Mouse (Mus musculus) thymus, postnatal 25 days (tissue): Measurements from ENCODE around the gene Sptan1.
A peak's percentile ranks its signal among the peaks of the same experiment; 100 is the strongest.

Source experiments
- DNase-seq: peaks from one replicate; pipeline ENCODE4 v3.0.0; 2022

Gene Sptan1

GRCm38 (mm10) chr2:30062249-30063093 is 97.1 kb downstream of the Sptan1 start:
- DNase-seq: peak; percentile 57

DNA sequence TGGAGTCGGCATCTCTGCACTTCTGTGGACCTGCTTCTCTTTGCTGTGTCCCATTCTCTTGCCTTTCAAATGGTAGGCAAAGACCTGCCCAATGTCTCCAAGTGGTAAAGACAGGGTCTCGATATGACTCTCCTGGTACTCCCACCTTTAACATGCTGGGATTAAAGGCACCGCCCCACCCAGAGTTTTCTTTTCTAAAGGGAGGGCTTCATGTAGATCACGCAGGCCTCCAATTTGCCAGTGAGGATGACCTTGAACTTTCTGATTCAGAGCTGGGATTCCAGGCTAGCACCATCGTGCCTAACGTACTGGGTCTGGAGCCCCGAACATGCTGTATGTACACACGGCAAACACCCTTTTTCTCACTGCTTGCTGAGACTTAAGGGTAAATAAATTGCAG is 97.9 kb downstream of the Sptan1 start:
- DNase-seq: peak; percentile 21

DNA sequence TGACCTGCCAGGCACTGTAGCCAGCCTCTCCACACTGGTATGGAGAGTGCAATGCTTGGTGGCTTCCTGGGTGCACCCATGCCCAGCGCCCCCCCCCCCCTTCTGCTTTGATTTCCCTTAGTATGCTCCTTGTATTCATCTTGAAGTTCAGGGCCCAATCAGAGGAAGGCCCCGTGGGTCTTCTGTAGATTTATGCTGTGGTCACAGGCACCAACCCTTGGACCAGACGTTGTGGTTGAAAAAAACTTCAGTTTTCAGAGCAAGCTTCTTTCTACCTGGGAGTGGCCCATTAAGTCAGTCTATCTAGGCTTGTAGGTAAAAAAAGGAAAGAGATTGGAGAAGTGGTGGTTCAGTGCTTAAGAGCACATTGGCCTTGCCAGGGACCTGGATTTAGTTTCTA is 98.4 kb downstream of the Sptan1 start:
- no peak for DNase-seq

DNA sequence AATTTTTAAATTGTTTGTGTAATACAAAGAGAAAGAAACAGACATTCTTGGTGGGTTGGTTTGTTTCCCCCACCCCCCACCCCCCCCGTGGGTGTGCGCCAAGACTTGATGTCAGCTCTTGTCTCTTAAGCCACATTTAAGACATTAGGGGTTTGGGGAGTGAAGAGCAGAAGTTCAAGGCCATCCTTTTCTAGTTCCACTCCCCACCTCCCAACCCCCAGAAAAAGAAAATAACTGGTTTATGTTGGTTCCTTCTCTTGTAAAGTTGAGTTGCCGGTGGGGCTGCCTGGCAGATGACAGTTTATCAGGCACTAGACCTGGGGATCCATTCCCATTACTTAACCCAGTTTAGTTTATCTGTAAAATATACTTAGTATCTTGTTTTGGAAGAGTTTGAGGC is 98.9 kb downstream of the Sptan1 start:
- DNase-seq: no peak

GRCm38 (mm10) chr2:30066046-30066901 is 100.9 kb downstream of the Sptan1 start:
- DNase-seq: peak; percentile 96

DNA sequence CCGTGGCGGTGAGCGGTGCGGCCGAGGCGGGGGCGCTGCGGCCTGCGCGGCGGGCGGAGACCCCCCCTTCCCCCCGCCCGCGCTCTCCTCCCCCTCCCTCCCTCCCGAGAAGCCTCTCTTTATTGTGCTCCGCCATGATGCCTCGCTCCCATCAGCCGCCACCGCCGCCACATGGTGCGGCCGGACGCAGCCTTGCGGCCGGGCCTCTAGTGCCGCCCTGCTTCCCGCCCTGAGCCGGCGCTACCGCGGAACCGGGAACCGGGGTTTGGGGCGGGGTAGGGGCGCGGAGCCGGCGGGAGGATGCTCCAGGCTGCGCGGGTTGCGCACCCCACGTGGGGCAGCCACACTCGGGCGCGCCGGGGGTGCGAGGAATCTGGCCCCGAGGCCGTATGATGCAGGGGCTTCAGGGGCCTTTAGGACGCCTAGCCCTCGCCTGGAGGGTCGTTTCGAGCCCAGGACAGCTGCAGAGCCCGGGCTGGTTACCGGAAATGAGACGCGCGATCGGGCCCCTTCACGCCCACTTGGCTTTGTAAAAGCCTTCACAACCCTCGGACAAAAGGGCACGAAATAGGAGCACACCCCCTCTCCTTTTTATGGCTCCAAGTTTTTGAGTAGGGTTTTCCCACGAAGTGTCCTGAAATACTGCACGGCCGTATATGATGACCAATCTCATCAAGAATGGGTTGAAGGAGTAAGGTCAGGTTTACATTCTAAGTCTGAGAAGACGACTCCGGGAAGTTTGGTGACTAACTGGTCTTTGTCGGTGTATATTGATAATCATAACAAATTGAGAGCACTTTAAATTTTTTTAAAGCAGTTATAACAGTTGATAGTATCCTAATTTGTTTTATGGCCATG is 101.9 kb downstream of the Sptan1 start:
- peak; percentile 67 for DNase-seq

- no peak for DNase-seq
Measured at GRCm38 (mm10) chr2:30067962-30068361, 102.6 kb downstream of the Sptan1 start.

GRCm38 (mm10) chr2:30072875-30073274 is 107.5 kb downstream of the Sptan1 start:
- DNase-seq: no peak

GRCm38 (mm10) chr2:30073285-30073684 is 107.9 kb downstream of the Sptan1 start:
- no peak for DNase-seq

DNA sequence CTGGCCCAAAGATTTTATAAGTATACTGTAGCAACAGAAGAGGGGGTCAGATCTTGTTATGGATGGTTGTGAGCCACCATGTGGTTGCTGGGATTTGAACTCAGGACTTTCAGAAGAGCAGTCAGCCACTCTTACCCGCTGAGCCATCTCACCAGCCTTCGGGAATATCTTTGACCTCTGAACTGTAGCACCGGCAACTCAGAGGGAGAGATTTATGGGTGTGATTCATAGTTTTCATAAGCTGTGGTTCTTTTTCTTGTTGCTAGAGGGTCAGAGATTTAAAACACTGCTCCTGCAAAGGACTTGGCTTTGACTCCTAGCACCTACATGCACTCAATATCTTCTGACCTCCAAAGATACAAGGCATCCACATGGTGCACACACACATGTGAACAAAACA is 110.3 kb downstream of the Sptan1 start:
- DNase-seq: no peak

- DNase-seq: no peak
Measured at GRCm38 (mm10) chr2:30076439-30076838, 111.1 kb downstream of the Sptan1 start.

- DNase-seq: no peak
Measured at GRCm38 (mm10) chr2:30076959-30077358, 111.6 kb downstream of the Sptan1 start.

- peak; percentile 83 for DNase-seq
Measured at GRCm38 (mm10) chr2:30077502-30078348, 112.4 kb downstream of the Sptan1 start, which contains the start of gene Pkn3. TSS of gene Pkn3 (plus strand) at chr2:30077684.

- no peak for DNase-seq
Measured at GRCm38 (mm10) chr2:30078349-30078712, 113.0 kb downstream of the Sptan1 start.

DNA sequence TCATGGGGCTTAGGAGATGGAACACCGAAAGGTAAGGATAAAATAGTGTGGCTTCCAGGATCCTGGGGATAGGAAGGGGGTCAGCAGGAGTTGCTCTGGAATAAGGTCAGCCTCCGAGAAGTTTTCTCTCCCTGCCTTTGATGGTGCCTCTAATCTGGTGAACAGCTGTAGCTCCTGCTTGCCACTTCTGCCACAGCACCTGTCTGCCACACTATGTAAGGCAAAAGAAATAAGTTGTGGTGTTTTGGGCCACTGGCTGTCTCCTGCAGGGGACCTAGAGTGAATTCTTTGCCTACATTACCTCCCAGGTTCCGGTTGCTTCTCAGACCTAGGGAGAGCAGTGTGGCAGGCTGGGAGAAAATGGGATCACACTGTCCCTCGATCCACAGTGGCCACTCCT is 113.4 kb downstream of the Sptan1 start:
- DNase-seq: no peak

DNA sequence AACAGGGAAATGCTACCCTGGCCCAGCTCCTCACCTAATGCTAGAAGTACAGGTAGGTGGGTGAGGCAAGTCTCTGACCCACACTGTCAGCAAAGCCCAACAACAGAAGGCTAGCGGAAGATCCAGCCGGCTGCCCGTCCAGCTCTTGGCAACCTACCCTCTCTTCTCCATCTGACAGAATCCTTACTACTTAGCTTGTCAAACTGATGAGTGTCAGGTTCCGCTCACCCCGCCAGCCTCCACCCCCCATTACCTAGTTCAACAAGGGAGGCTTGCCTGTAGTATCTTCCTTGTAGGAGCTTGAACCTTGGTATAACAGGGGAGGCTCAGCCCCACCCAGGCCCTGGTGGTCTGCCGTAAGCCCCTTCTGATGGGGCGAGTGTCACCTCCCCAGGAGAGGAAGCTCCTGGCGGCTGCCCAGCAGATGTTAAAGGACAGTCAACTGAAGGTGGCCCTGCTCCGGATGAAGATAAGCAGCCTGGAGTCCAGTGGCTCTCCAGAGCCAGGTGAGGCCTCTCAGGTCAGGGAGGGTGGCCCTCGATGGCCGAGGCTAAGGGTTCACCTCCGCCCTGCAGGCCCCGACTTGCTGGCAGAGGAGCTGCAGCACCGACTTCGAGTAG is 114.9 kb downstream of the Sptan1 start:
- DNase-seq: no peak
